Mouse (Mus musculus) lung, postnatal 36 days (tissue): ENCODE results near the gene Slc25a23.

Source experiments
- DNase-seq: peaks from one replicate; pipeline ENCODE4 v3.0.0; 2022; ENCODE audit warnings: mixed read lengths

Gene Slc25a23

DNA sequence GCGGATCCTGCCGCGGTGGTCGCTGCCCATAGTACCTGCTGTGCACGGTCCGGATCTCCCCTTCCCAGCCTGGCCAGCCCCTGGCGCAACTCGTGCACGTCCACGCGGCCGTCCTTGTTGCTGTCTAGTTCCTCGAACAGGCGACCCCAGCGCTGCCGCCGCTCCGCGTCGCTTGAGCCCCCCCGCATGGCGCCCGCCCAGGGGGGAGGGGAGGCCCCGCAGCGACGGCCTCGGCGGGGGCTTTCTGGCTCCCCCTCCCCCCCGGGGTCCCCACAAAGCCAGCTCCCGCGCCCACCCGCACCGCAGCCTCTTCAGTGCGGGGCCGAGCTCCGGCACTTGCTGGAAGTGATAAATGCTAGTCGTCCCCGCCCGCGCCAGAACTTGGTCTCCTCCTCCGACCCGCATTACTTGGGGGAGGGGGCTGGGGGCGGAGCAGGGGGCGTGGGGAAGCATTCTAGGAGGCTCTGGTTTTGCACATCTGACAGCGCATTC, at the start of gene Slc25a23:
Slc25a23 (minus strand) TSS at position 378 of the 492 bp plus-strand sequence.
- peak; percentile 71 for DNase-seq

DNA sequence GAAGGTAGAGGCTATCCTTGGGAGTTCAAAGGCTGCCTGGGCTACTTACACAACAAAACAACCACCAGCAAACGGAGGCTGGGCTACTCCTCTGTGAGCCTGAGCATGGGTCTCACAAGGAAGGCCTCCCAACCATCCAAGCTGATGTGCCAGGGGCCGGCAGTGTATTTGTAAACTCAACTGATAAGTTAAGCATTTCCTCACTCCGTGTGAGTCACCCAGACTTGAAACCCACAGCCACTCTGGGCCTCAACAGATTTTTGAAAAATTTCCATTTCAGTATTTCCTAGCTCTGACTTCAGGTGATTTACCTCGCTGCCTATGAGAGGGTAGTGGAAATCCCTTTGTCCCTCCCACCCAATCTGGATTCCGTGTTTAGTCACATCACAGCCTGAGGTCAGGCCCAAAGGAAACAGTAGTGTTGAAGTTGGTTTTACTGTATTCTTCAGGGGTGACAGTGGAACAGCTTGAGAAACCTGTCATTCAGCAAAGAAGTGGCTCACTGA, 49.1 kb upstream of the Slc25a23 start:
- DNase-seq = no peak

GRCm38 (mm10) chr17:57108040-57108665, 48.5 kb upstream of the Slc25a23 start:
- DNase-seq = no peak

GRCm38 (mm10) chr17:57107064-57107463, 47.4 kb upstream of the Slc25a23 start:
- DNase-seq = no peak

DNA sequence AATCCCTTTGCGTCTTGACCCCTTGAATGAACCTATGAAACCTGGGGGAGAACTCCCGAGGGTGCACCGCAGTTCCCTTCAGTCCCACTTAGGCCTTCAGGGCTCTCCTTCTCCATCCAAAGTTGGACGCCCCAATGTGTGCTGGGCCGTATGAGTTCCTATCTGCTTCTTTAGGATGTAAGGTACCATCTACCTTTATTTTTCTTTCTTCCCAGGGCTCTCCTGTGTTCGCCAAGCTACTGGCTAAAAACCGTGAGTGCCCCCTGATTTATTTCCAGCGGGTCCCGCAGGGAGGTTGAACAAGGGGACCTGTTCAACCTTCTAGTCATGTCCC, 46.3 kb upstream of the Slc25a23 start:
- DNase-seq = no peak

DNA sequence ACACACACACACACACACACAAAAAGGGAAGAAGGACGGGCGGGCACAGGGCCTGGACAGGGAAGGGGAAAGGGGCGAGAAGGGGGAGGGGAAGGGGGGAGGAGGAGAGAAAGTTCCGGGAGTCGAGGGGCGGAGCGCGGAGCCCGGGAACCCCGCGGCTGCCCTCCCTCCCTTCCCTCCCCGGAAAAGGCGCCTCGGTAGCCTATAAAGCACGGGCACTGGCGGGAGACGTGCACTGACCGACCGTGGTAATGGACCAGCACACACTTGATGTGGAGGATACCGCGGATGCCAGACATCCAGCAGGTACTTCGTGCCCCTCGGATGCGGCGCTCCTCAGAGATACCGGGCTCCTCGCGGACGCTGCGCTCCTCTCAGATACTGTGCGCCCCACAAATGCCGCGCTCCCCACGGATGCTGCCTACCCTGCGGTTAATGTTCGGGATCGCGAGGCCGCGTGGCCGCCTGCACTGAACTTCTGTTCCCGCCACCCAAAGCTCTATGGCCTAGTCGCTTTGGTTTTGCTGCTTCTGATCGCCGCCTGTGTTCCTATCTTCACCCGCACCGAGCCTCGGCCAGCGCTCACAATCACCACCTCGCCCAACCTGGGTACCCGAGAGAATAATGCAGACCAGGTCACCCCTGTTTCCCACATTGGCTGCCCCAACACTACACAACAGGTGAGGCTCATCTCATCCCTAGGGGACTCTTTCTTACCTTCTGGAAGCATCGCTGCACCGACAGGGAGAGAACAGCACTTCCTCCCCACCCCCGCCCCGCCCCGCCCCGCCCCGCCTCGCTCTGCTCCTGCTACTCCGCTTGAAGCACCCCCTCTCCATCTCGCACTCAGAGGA, 45.7 kb upstream of the Slc25a23 start, which contains the start of gene Tnfsf9:
Tnfsf9 (plus strand) TSS at position 145 of the 854 bp plus-strand sequence.
- peak; percentile 28 for DNase-seq

- no peak for DNase-seq
These were observed 44.8 kb upstream of the Slc25a23 start for GRCm38 (mm10) chr17:57104496-57104895.

- no peak for DNase-seq
These were observed 42.6 kb upstream of the Slc25a23 start for GRCm38 (mm10) chr17:57102276-57102675.

- no peak for DNase-seq
These were observed 40.1 kb upstream of the Slc25a23 start for GRCm38 (mm10) chr17:57099629-57100325.

GRCm38 (mm10) chr17:57098321-57098720, 38.7 kb upstream of the Slc25a23 start:
- no peak for DNase-seq

DNA sequence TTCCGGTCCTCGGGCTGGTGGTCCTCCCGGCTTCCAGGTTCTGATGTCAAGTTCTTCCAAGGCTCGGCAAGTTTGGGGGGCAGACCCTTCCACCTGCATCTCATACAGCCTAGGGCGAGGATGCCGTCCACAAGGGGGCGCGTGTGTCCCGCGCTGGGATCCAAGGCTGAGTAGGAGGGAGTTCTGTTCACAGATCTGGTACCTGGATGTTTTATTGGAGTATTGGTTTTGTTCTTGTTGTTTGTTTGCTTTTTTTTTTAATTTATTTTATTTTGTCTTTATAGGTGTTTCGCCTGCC, 36.9 kb upstream of the Slc25a23 start:
- DNase-seq = peak; percentile 92

DNA sequence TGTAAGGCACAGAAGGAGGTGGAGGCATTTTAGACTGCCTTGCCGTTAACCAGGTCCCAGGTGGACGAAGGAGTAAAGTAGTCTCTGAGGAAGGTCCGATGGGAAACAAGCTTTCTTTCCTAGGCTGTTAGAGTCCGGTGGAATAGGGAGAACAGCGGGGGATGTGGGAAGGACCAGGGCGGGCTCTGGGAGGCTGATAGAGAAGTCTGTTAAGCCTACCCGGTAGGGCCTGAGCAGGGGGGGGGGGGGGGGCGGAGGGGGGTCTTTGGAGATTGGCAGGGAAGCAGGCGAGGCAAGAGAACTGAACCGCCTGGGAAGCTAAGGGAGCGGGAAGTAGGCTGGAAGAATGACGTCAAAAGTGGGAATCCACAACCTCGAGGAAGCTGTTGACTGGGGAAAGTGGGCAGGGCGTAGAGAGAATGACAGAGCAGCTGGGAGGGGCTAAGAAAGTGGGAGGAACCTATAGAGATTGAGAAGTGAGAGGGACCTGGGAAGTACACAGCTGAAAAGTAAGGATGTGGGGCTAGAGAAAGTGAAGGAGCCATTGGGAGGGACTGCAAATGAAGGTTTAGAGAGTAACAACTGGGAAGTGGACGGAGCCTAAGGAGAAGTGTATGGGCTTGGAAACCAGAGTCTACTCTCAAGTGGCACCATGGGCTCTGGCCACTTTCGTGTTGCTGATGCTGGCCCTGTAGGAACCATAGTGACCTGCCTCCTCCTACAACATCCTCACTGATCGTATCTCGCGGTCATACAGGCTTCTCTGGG, 36.4 kb upstream of the Slc25a23 start:
- DNase-seq = peak; percentile 92

DNA sequence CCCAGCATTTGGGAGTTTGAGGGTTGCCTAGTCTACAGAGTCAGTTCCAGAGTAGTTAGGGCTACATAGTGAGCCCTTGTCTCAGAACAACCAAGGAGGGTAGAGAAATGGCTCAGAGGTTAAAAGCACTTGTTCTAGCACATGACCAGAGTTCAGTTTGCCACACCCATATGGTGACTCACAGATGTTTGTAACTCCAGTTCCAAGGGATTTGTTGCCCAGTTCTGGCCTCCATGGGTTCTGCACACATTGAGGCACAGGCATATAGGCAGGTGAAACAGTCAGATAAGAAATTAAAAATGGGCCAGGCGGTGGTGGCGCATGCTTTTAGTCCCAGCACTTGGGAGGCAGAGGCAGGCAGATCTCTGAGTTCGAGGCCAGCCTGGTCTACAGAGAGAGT, 34.6 kb upstream of the Slc25a23 start:
- no peak for DNase-seq

GRCm38 (mm10) chr17:57087049-57087832, 27.6 kb upstream of the Slc25a23 start, which contains the start of gene Tubb4a:
Tubb4a (minus strand) TSS chr17:57087782.
- peak; percentile 32 for DNase-seq

GRCm38 (mm10) chr17:57085970-57086757, 26.5 kb upstream of the Slc25a23 start:
- no peak for DNase-seq

- no peak for DNase-seq
These were observed 22.8 kb upstream of the Slc25a23 start for GRCm38 (mm10) chr17:57082481-57082880.

DNA sequence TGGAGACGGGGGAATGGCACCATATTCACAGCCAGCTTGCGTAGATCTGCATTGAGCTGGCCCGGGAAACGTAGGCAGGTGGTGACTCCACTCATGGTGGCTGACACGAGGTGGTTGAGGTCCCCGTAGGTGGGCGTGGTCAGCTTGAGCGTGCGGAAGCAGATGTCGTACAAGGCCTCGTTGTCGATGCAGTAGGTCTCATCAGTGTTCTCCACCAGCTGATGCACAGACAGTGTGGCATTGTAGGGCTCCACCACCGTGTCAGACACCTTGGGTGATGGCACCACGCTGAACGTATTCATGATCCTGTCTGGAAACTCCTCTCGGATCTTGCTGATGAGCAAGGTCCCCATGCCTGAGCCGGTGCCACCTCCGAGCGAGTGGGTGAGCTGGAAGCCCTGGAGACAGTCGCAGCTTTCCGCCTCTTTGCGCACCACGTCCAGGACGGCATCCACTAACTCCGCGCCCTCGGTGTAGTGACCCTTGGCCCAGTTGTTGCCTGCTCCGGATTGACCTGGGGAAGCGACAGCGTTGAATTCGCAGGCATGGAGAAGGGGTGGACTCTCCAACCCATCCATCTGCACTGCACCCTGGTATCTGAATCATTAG, 21.7 kb upstream of the Slc25a23 start:
- no peak for DNase-seq

- DNase-seq = no peak
These were observed 20.3 kb upstream of the Slc25a23 start for GRCm38 (mm10) chr17:57079919-57080318.

GRCm38 (mm10) chr17:57078336-57078735, 18.7 kb upstream of the Slc25a23 start, which contains the start of gene Dennd1c:
Dennd1c (minus strand) TSS chr17:57078514.
- peak; percentile 49 for DNase-seq

- DNase-seq = no peak
These were observed 17.3 kb upstream of the Slc25a23 start for GRCm38 (mm10) chr17:57076916-57077315.
